12 mouse cellular contexts compared by ENCODE assay signal in the genomic region with DNA sequence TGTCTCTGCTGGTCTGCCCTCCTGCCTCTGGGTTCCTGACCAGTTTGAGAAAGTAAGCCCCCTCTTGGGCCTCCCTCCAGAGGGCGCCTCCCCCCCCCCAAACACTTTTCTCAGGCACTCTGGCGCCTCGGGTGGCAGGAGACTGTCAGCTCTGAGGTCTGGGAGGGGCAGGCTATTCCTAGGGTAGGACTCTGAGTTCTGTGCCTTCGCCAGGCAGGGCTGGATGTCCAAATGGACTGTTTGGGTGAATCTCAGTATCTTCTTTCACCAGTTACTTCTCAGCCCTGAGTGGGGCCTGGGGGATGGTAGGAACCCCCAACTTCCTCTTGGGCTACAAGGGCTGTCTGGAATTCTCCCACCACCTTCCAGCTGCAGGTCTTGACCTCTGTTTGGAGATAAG. TPM values are rescaled to one million over a fixed set of nuclear protein-coding genes. Genes with fewer than 3 reads are reported as not detected.
DNase-seq lines count a peak whose midpoint lies in the region; ATAC-seq and TF ChIP-seq lines count a peak whose summit lies in the region.
"Had no signal": no experiment of that assay in that cellular context is flagged by ENCODE, and none has a peak within 500 bp of the region (broad histone marks: within the 10 kb centered on the region; RNA-seq: fewer than 3 reads in every experiment).

No protein-coding gene starts in this region.

- H3K4me1 ChIP-seq in forebrain, embryonic 13.5 days, result peaks cover 30% of the 10 kb centered on the region
- peaks cover 9% of the 10 kb centered on the region for H3K4me1 ChIP-seq in forebrain, embryonic 16.5 days (replicated peaks; ENCODE audit: control insufficient read depth, insufficient read depth, low read length)
- H3K4me1 ChIP-seq in intestine, embryonic 16.5 days (ENCODE audit: control insufficient read depth, insufficient read depth, low read length), result peaks cover 20% of the 10 kb centered on the region

- H3K4me2 ChIP-seq in forebrain, embryonic 13.5 days, result no peak overlapping the region
- no peak overlapping the region for H3K4me2 ChIP-seq in forebrain, embryonic 16.5 days (ENCODE audit: low read length)
- no peak overlapping the region for H3K4me2 ChIP-seq in intestine, embryonic 16.5 days (ENCODE audit: low read depth, low read length)
- H3K4me2 ChIP-seq: embryonic facial prominence, embryonic 15.5 days; heart, embryonic 15.5 days had no signal

- no peak overlapping the region for H3K9ac ChIP-seq in forebrain, embryonic 13.5 days
- no peak overlapping the region for H3K9ac ChIP-seq in forebrain, embryonic 16.5 days (replicated peaks; ENCODE audit: low read depth, low read length)
- H3K9ac ChIP-seq in intestine, embryonic 16.5 days (ENCODE audit: low read depth, low read length), result peak overlapping the region; percentile 10; the same call in 1 of the 2 replicates
- H3K9ac ChIP-seq: embryonic facial prominence, embryonic 15.5 days; heart, embryonic 15.5 days had no signal

- no peak overlapping the region for H3K27ac ChIP-seq in forebrain, embryonic 13.5 days
- no peak overlapping the region for H3K27ac ChIP-seq in forebrain, embryonic 16.5 days (ENCODE audit: low read length)
- no peak overlapping the region for H3K27ac ChIP-seq in layer of hippocampus, adult 2 months
- no peak overlapping the region for H3K27ac ChIP-seq in intestine, embryonic 16.5 days (ENCODE audit: low read length)
- H3K27ac ChIP-seq: embryonic facial prominence, embryonic 15.5 days; heart, embryonic 15.5 days had no signal

- no peaks in the 10 kb centered on the region for H3K27me3 ChIP-seq in forebrain, embryonic 13.5 days
- no peaks in the 10 kb centered on the region for H3K27me3 ChIP-seq in forebrain, embryonic 16.5 days (replicated peaks; ENCODE audit: control insufficient read depth, insufficient read depth, low read length)
- no peaks in the 10 kb centered on the region for H3K27me3 ChIP-seq in intestine, embryonic 16.5 days (replicated peaks; ENCODE audit: control insufficient read depth, insufficient read depth, low read length)
- H3K27me3 ChIP-seq: embryonic facial prominence, embryonic 15.5 days; heart, embryonic 15.5 days; Patski had no signal

- ATAC-seq in forebrain, embryonic 13.5 days, result 0 out of 2 replicates have a peak, but pooled peaks have one; percentile 21
- ATAC-seq in forebrain, embryonic 16.5 days, result no peak
- peak; percentile 33; the same call in 1 of the 2 replicates for ATAC-seq in intestine, embryonic 16.5 days
- ATAC-seq: Patski had no signal

- H3K4me3 ChIP-seq in forebrain, embryonic 13.5 days, result no peak overlapping the region
- H3K4me3 ChIP-seq in forebrain, embryonic 16.5 days (replicated peaks; ENCODE audit: low read length), result no peak overlapping the region
- no peak overlapping the region for H3K4me3 ChIP-seq in layer of hippocampus, adult 2 months
- H3K4me3 ChIP-seq in intestine, embryonic 16.5 days (ENCODE audit: low read length), result no peak overlapping the region
- H3K4me3 ChIP-seq: embryonic facial prominence, embryonic 15.5 days; heart, embryonic 15.5 days had no signal

- DNase-seq in layer of hippocampus, adult 2 months (ENCODE audit: low spot score in 2 of 2), result no peak
- DNase-seq in layer of hippocampus, postnatal 36 days, result no peak
- peak; percentile 56 for DNase-seq in MN1 (ENCODE audit: low spot score)
- DNase-seq in frontal cortex, postnatal 10 days (ENCODE audit: low spot score in 2 of 2), result no peak
- DNase-seq in urinary bladder, postnatal 25 days (ENCODE audit: low spot score), result no peak
- DNase-seq: lung, postnatal 14 days had no signal

- no peaks in the 10 kb centered on the region for H3K9me3 ChIP-seq in forebrain, embryonic 13.5 days (replicated peaks)
- no peaks in the 10 kb centered on the region for H3K9me3 ChIP-seq in forebrain, embryonic 16.5 days (ENCODE audit: control insufficient read depth, low read length)
- H3K9me3 ChIP-seq in intestine, embryonic 16.5 days (ENCODE audit: control insufficient read depth, low read length), result no peaks in the 10 kb centered on the region
- H3K9me3 ChIP-seq: embryonic facial prominence, embryonic 15.5 days; heart, embryonic 15.5 days had no signal

- no peaks in the 10 kb centered on the region for H3K36me3 ChIP-seq in forebrain, embryonic 13.5 days (ENCODE audit: poor library complexity, severe bottlenecking)
- H3K36me3 ChIP-seq in forebrain, embryonic 16.5 days (ENCODE audit: control insufficient read depth, insufficient read depth), result no peaks in the 10 kb centered on the region
- no peaks in the 10 kb centered on the region for H3K36me3 ChIP-seq in intestine, embryonic 16.5 days (ENCODE audit: control insufficient read depth, insufficient read depth, low read length)
- H3K36me3 ChIP-seq: embryonic facial prominence, embryonic 15.5 days; heart, embryonic 15.5 days had no signal

- peak; percentile 58 for TF ChIP-seq CTCF in layer of hippocampus, adult 2 months (conservative IDR thresholded peaks at IDR 0.05)

- WGBS in forebrain, embryonic 13.5 days, result 15% methylated on average over 4 of the region's 4 CpGs
- WGBS in forebrain, embryonic 16.5 days, result 19% methylated on average over 4 of the region's 4 CpGs
- WGBS in intestine, embryonic 16.5 days, result 10% methylated on average over 4 of the region's 4 CpGs

RNA-seq across cellular contexts. Expression of gene Gse1, which starts 16.9 kb away (rescaled TPM):
- polyA plus RNA-seq in forebrain, embryonic 13.5 days (2015; fragmentation: Nextera tagmentation; extraction: Ambion mirVana), result 24.0 and 24.9 TPM in 2 replicates
- polyA plus RNA-seq in forebrain, embryonic 16.5 days (2015; fragmentation: Nextera tagmentation; extraction: Ambion mirVana), result 26.9 and 34.9 TPM in 2 replicates
- 100 to 1,000 TPM; 146 to 158 TPM for total RNA-seq in layer of hippocampus, adult 2 months (2021)
- 100 to 1,000 TPM; 147 to 155 TPM for total RNA-seq in layer of hippocampus, postnatal 36 days (2021)
- polyA plus RNA-seq in intestine, embryonic 16.5 days (2015; fragmentation: Nextera tagmentation; extraction: Ambion mirVana), result 7.3 and 8.3 TPM in 2 replicates

RNA-seq across cellular contexts. Expression of gene Fam92b, which starts 34.1 kb away (rescaled TPM):
- polyA plus RNA-seq in forebrain, embryonic 13.5 days (2015; fragmentation: Nextera tagmentation; extraction: Ambion mirVana), result 1.4 and 1.9 TPM in 2 replicates
- polyA plus RNA-seq in forebrain, embryonic 16.5 days (2015; fragmentation: Nextera tagmentation; extraction: Ambion mirVana), result 1.3 and 1.8 TPM in 2 replicates
- total RNA-seq in layer of hippocampus, adult 2 months (2021), result under 1 TPM; 0.31 to 0.91 TPM
- under 1 TPM; 0.30 to 0.53 TPM for total RNA-seq in layer of hippocampus, postnatal 36 days (2021)
- polyA plus RNA-seq in intestine, embryonic 16.5 days (2015; fragmentation: Nextera tagmentation; extraction: Ambion mirVana), result 0.55 and 0.67 TPM in 2 replicates
